Mouse (Mus musculus): ENCODE results near the gene Inpp5d.

- TF ChIP-seq EP300 (IDR thresholded peaks at IDR 0.05) (no peak), CTCF (IDR thresholded peaks at IDR 0.05) (no peak)
These were observed 35.0 kb downstream of the Inpp5d start for GRCm38 (mm10) chr1:87655101-87655500.
